Mouse (Mus musculus) myocyte (in vitro differentiated cells): ENCODE data around the gene Fam107b.

Source experiments
- E2F4 ChIP-seq: IDR thresholded peaks from one replicate; pipeline ENCODE4 v1.6.1; 2011; ENCODE audit warnings: mild to moderate bottlenecking, control low read depth, moderate library complexity; ENCODE audit not compliant: insufficient read depth
- MYOG ChIP-seq, 3 experiments: IDR thresholded peaks; one replicate each; pipeline ENCODE4 v1.6.1; 2011; ENCODE audit warnings: control low read depth in 2 of 3, low read depth in 2 of 3, mild to moderate bottlenecking in 2 of 3; ENCODE audit not compliant: insufficient read length in 2 of 3, control insufficient read depth in 1 of 3, insufficient read depth in 1 of 3
- POLR2A ChIP-seq: IDR thresholded peaks from one replicate; pipeline ENCODE4 v1.6.1; 2011; ENCODE audit warnings: low read depth, mild to moderate bottlenecking, control low read depth, moderate library complexity; ENCODE audit not compliant: insufficient read length
- TCF12 ChIP-seq: IDR thresholded peaks from one replicate; pipeline ENCODE4 v1.6.1; 2011; ENCODE audit warnings: mild to moderate bottlenecking, control low read depth; ENCODE audit not compliant: poor library complexity, insufficient read depth, severe bottlenecking

DNA sequence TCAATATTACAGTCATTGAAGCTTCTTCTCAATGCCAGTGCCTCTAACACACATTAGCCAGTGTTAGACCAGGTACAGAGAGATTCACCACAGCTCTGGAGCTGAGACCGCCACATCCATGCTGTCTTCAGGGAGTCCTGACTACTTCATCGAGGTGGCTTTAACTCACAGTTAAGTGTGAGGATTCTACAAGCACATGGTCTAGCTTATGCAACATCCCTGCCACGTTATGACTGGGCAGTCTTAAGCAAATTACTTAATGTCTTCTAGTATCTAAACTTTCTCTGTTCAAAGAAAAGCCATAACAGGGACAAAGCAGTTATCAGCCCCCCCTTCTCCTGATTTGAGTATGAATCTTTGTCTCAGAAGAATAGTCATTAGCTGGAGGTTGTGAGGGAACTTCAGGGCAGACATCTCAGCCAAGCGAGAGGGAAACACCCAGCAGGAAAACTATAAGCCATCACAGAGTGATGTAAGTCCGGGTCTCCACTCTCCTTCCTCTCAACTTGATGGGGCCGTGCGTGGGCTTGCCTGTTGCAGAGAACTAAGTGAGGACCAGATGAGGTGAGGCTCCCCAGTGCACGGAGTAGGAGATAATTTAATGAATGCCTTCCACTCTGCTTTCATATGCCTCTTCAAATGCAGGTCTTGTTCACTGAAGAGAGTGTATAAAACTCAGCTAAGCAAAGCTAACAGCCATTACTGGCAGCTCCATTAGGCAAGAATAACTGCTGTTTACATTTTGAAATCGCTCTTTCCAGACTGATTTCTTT is 28.8 kb upstream of the Fam107b start:
- TF ChIP-seq POLR2A: no peak
- TF ChIP-seq E2F4: no peak
- no peak for TF ChIP-seq MYOG (IDR thresholded peaks at IDR 0.05; ENCODE audit: control insufficient read depth in 1 of 3, insufficient read depth in 1 of 3, insufficient read length in 2 of 3, low read depth in 2 of 3)
- TF ChIP-seq TCF12: no peak
